Mouse (Mus musculus): ENCODE measurements around the gene Slc7a5. TPM values are rescaled to one million over a fixed set of nuclear protein-coding genes. Genes with fewer than 3 reads are reported as not detected.
A peak's percentile ranks its signal among the peaks of the same experiment; 100 is the strongest.

The Slc7a5 gene
- 4.3 and 4.6 TPM in 2 replicates for polyA plus RNA-seq (2012; rRNA removed)

DNA sequence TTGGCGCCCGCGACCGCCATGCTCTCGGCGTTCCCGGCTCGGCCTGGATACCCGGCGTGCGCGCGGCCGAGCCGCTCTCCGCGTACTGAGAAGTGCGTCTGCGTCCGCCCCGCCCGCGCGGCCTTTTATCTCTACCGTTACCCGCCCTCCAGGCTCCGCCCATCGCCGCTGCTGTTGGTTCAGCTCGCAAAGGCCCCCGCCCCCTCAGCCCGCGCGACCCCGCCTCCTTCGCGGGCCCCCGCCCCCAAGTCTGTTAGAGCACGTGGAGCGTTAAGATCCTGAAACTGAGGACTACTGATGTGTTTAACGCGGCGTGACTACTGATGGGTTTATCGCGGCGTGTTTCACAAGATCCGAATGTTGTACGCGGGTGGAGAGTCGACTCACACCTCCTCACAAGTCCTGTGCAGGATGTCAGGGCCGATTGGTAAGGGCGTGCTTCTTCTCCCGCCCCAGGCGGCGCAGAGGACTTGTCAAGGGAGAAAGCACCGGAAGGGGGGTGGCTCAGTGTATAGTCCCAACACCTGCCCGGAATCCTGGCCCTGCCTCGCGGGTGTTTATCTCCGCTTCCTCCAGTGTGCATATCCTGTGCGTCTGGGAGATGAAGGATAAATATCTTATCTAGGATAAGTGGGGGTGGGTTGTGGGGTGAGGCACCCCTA, at the start of gene Slc7a5:
Slc7a5 (minus strand) TSS at position 108 of the 662 bp plus-strand sequence.
- TF ChIP-seq POLR2A (IDR thresholded peaks at IDR 0.05; ENCODE audit: low read depth, low read length), result peak; percentile 69
- no peak for TF ChIP-seq CTCF (conservative IDR thresholded peaks at IDR 0.05; ENCODE audit: insufficient read depth, insufficient read length, low read depth, low read length)
- no peaks in the 10 kb centered on the region for H3K27me3 ChIP-seq (replicated peaks; ENCODE audit: control insufficient read depth, insufficient read depth, low read length)
- H3K4me3 ChIP-seq (ENCODE audit: insufficient read depth, low read depth, low read length), result peak within 1 kb of the TSS; percentile 69
- DNase-seq, result peak; percentile 97
- H3K27ac ChIP-seq (ENCODE audit: insufficient read depth, low read depth, low read length), result no peak within 1 kb of the TSS
- no peaks in the 10 kb centered on the region for H3K36me3 ChIP-seq (ENCODE audit: control insufficient read depth, insufficient read depth, low read length)
- H3K4me1 ChIP-seq (ENCODE audit: control insufficient read depth, insufficient read depth, low read length), result no peaks in the 10 kb centered on the region
- 2% methylated on average over 61 of the region's 61 CpGs for WGBS

DNA sequence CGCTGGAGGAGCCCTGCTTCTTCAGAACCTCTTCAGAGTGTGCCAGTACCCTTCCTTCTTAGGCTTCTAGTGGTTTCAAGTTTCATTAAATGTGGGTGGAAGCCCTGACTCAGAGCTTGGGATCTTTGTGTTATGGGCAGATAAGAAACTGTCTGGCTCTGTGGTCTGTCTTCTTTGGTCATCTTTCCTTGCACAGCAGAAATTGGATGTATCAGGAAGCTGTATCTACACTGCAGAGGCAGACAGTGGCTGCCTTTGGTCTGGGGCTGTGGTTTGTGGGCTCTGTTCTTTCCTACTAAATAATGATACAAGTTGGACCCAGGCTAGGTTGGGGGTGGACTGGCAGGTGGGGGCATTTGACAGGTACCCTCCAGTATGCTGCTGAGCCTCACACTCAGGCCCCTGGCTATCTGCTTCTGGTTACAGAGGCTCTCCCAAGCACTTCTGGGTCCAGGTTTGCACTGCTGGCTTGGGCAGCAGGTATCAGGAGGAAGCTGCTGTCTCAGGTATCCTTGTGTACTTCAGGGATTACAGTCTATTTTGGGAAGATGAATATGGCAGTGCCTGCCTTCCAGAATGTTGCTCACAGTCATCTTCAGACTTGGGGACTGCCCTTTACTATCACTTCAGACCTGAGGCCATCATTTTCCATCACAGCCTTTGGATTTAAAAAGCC, 48.5 kb upstream of the Slc7a5 start:
- no peaks in the 10 kb centered on the region for H3K36me3 ChIP-seq (ENCODE audit: control insufficient read depth, insufficient read depth, low read length)
- H3K4me1 ChIP-seq (ENCODE audit: control insufficient read depth, insufficient read depth, low read length), result peaks cover 18% of the 10 kb centered on the region
- TF ChIP-seq CTCF (conservative IDR thresholded peaks at IDR 0.05; ENCODE audit: insufficient read depth, insufficient read length, low read depth, low read length) (no peak), POLR2A (IDR thresholded peaks at IDR 0.05; ENCODE audit: low read depth, low read length) (no peak)
- no peak overlapping the region for H3K27ac ChIP-seq (ENCODE audit: insufficient read depth, low read depth, low read length)
- 68% methylated on average over 1 of the region's 1 CpGs for WGBS
- DNase-seq, result no peak
- H3K27me3 ChIP-seq (replicated peaks; ENCODE audit: control insufficient read depth, insufficient read depth, low read length), result no peaks in the 10 kb centered on the region
- no peak overlapping the region for H3K4me3 ChIP-seq (ENCODE audit: insufficient read depth, low read depth, low read length)

DNA sequence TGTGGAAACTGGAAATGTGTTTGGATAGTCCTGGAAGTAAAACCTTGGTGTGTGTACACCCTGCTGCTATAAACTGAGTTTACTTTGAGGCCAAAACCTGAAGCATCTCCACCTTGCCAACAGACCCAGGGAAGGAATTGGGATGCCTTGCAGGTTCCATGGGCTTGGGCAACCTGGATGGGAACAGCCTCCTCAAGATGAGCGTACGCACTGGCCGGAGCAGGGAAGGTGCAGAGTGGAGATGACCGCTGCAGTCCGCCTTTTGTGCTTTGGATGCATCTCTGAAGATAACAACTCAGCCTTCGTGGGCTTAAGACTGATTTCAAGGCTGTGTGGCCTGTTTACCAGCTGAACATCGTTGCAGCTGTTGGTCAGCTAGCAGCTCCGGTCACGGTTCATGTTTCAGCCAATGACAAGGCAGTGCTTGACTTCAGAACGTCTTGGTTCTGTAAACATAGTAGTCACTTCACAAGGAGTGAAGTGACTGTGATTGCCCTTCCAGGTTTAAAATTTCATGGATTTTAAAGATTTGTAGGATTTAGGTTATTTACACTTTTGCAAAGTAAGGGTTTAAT, 47.6 kb upstream of the Slc7a5 start:
- WGBS, result 66% methylated on average over 10 of the region's 10 CpGs
- H3K27ac ChIP-seq (ENCODE audit: insufficient read depth, low read depth, low read length), result no peak overlapping the region

DNA sequence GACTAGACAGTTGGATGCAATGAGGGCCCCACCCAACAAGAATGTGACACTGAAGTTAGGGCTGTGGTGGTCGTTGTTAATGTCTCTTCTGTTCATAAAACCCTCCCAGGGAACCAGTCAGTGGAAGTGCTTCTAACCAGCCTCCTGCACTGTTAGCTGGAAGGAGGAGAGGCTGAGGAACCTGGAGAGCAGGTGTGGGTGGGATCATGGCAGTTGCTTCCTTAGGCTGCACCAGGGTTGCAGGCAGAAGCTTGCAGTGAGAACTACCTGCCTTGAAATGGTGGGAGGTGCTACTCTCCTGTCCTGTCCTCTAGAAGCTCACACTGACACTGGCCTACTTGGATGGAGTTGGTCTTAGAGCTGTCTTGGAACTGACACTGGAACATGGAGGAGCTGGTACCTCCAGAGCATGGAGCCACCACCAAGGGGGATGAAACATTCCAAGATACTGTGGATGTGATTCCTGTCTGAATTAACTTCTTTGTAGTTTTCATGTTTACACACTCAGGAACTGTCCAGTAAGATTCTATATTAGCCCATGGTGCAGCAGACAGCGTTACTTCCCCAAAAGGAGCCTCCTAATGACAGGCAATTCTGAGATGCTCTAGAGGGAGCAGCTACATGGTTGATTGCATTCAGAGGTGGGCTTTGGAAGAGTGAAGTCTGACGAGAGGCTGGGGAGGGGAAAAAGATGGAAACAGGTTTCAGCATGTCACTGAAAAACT, 46.5 kb upstream of the Slc7a5 start:
- TF ChIP-seq POLR2A (IDR thresholded peaks at IDR 0.05; ENCODE audit: low read depth, low read length), result no peak
- TF ChIP-seq CTCF (conservative IDR thresholded peaks at IDR 0.05; ENCODE audit: insufficient read depth, insufficient read length, low read depth, low read length), result no peak
- no peak overlapping the region for H3K4me3 ChIP-seq (ENCODE audit: insufficient read depth, low read depth, low read length)
- DNase-seq, result no peak
- no peaks in the 10 kb centered on the region for H3K36me3 ChIP-seq (ENCODE audit: control insufficient read depth, insufficient read depth, low read length)
- 64% methylated on average over 3 of the region's 3 CpGs for WGBS
- H3K4me1 ChIP-seq (ENCODE audit: control insufficient read depth, insufficient read depth, low read length), result peaks cover 18% of the 10 kb centered on the region
- no peaks in the 10 kb centered on the region for H3K27me3 ChIP-seq (replicated peaks; ENCODE audit: control insufficient read depth, insufficient read depth, low read length)
- no peak overlapping the region for H3K27ac ChIP-seq (ENCODE audit: insufficient read depth, low read depth, low read length)

More for the DNA sequence above, 47.6 kb upstream of the Slc7a5 start:
- Histone ChIP-seq H3K36me3 (ENCODE audit: control insufficient read depth, insufficient read depth, low read length) (no peaks in the 10 kb centered on the region), H3K27me3 (replicated peaks; ENCODE audit: control insufficient read depth, insufficient read depth, low read length) (no peaks in the 10 kb centered on the region), H3K4me1 (ENCODE audit: control insufficient read depth, insufficient read depth, low read length) (peaks cover 18% of the 10 kb centered on the region), H3K4me3 (ENCODE audit: insufficient read depth, low read depth, low read length) (no peak overlapping the region)
- DNase-seq, result no peak
- TF ChIP-seq POLR2A (IDR thresholded peaks at IDR 0.05; ENCODE audit: low read depth, low read length) (no peak), CTCF (conservative IDR thresholded peaks at IDR 0.05; ENCODE audit: insufficient read depth, insufficient read length, low read depth, low read length) (no peak)

DNA sequence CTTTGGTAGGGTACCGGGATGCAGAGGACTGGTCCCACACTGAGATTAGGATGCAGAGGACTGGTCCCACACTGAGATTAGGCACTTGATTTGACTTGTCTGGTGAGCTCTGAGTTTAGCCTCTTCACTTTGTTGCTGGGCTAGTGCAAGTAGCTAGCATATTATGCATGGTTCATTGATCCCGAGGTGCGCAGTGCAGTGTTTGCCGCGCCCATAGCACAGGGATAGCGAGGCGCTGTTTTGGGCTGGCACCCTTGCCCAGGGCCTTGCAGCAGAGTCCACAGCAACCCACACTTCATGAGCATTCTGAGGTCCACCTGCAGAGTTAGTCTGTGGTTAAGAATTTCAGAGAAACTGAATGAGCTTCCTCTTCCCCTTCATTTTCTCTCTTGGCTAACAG, 45.3 kb upstream of the Slc7a5 start:
- Histone ChIP-seq H3K27me3 (replicated peaks; ENCODE audit: control insufficient read depth, insufficient read depth, low read length) (no peaks in the 10 kb centered on the region), H3K4me1 (ENCODE audit: control insufficient read depth, insufficient read depth, low read length) (peaks cover 18% of the 10 kb centered on the region; the same call in 1 of the 2 replicates), H3K36me3 (ENCODE audit: control insufficient read depth, insufficient read depth, low read length) (no peaks in the 10 kb centered on the region), H3K4me3 (ENCODE audit: insufficient read depth, low read depth, low read length) (no peak overlapping the region), H3K27ac (ENCODE audit: insufficient read depth, low read depth, low read length) (peak overlapping the region; percentile 11; the same call in 1 of the 2 replicates)
- TF ChIP-seq POLR2A (IDR thresholded peaks at IDR 0.05; ENCODE audit: low read depth, low read length) (no peak), CTCF (conservative IDR thresholded peaks at IDR 0.05; ENCODE audit: insufficient read depth, insufficient read length, low read depth, low read length) (no peak)
- peak; percentile 73 for DNase-seq
- WGBS, result 36% methylated on average over 7 of the region's 7 CpGs

DNA sequence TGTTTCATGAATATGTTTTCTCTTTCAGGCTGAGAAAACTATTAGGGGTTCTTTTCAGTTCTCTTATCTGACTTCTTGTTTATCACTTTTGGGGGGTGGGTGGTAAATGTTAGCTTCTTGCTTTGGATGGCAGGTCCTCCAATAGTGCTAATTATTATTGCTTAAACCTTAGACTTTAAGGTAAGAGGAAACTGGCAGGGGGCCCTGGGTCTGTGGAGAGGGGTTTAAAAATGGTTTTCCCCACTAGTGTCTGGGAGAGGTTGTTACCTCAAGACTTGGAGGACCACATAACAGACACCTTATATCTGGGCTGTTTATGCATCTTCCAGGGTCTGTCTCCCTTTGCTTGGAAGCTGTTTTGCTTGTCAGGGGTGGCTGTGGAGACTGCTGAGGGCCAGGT, 44.6 kb upstream of the Slc7a5 start:
- 0 out of 2 replicates have a peak overlapping the region, but pooled peaks have one; percentile 11 for H3K27ac ChIP-seq (ENCODE audit: insufficient read depth, low read depth, low read length)
- no peaks in the 10 kb centered on the region for H3K36me3 ChIP-seq (ENCODE audit: control insufficient read depth, insufficient read depth, low read length)
- peaks cover 18% of the 10 kb centered on the region; the same call in 1 of the 2 replicates for H3K4me1 ChIP-seq (ENCODE audit: control insufficient read depth, insufficient read depth, low read length)
- H3K4me3 ChIP-seq (ENCODE audit: insufficient read depth, low read depth, low read length), result no peak overlapping the region
- DNase-seq, result no peak
- H3K27me3 ChIP-seq (replicated peaks; ENCODE audit: control insufficient read depth, insufficient read depth, low read length), result no peaks in the 10 kb centered on the region
- TF ChIP-seq CTCF (conservative IDR thresholded peaks at IDR 0.05; ENCODE audit: insufficient read depth, insufficient read length, low read depth, low read length), result no peak
- no peak for TF ChIP-seq POLR2A (IDR thresholded peaks at IDR 0.05; ENCODE audit: low read depth, low read length)
